Mouse (Mus musculus) yolk sac, embryonic 10.5 days (tissue): ENCODE results near the gene Pgm5.

Experiments used
- DNase-seq: peaks from one replicate; pipeline ENCODE4 v3.0.0-alpha.2; 2017; ENCODE audit warnings: low spot score

Gene Pgm5

DNA sequence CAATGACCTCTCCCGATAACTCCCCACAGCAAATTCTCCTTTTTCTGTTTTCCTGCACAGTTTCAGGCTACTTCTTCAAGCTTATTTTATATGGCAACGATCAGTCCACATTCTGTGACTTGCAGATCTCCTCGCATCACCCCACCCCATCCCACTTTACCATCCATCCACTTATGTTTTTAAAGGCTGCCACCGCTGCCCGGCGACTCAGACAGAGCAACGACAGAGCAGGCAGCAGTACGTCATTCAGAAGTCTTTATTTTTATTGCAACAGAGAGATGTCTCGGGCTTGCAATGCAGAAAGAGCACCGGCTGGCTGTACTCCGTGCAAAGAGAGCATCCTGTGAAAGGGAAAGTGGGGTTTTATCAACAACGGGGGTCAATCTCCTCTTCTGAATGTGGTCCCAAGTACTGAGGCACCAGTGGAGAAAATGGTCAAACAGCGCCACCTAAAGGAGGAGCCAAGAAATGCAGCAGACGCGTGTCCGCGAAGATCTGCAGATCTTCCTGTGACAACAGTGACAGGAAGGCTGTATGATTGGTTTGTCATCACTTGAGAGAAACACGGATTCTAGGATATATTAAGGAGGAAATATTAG, 9.5 kb upstream of the Pgm5 start:
- DNase-seq, result peak; percentile 65

- no peak for DNase-seq
These were observed 3.8 kb upstream of the Pgm5 start for GRCm38 (mm10) chr19:24865436-24865835.

DNA sequence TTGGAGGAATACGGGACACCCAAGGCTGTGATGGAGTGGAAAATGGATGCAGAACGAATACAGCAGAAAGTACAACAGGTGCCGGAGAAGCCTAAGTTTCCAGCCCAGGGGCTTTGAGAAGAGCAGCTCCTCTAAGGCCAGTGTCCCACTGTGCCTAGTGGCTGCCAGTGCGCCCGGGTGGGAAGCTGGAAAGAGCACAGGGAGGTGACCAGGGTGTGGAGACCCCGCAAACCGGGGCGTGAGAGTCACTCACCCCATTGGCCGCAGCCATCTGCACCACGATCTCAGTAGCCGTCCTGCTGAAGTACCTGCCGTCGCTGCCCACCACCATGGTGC, 411 bp downstream of the Pgm5 start:
- no peak for DNase-seq

GRCm38 (mm10) chr19:24851456-24852315, 10.0 kb downstream of the Pgm5 start:
- DNase-seq, result no peak

- no peak for DNase-seq
These were observed 12.8 kb downstream of the Pgm5 start for GRCm38 (mm10) chr19:24848844-24849243.

- DNase-seq, result peak; percentile 20
These were observed 13.3 kb downstream of the Pgm5 start for GRCm38 (mm10) chr19:24848345-24848744.

GRCm38 (mm10) chr19:24845007-24845546, 16.6 kb downstream of the Pgm5 start:
- peak; percentile 37 for DNase-seq

- DNase-seq, result no peak
These were observed 19.6 kb downstream of the Pgm5 start for GRCm38 (mm10) chr19:24842080-24842479.

DNA sequence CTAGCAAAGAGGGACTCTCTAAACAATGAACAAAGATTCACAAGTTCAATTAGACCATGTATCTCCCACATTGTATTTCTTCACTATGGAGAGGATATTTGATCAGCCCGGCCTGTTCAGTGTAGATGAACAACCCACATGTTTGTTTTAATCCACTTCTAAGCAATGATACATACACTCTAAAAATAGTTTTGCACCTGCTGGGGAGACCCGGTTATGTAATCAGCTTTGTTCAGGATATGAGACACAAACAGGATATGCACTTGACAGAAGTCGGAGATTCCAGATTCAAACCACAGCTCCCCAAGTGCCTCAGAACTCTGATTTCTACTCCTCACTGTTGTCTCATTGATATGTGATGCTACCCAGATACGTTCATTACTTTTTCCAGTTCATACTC, 37.1 kb downstream of the Pgm5 start:
- no peak for DNase-seq

GRCm38 (mm10) chr19:24815661-24816221, 45.9 kb downstream of the Pgm5 start:
- DNase-seq, result no peak

DNA sequence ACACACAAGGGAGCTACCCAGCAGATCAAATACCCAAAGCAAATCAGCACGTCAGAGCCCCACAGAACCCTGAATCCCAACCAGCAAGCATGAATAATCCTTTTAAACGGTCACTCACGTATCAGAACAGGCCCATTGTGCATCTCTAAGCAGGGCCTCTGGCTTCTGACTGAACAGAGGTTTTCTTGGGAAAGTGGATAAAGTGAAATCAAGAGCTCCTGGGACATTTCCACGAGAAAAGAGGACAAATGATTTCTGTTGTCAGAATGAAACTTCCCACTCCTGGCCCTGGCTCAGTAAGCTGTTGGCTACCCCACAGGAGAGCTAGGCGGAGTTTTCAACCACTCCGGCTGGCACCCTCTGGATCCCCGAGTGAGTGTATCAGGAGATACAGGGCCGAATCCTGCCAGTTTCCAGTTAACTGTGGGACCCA, 48.8 kb downstream of the Pgm5 start:
- DNase-seq, result no peak

DNA sequence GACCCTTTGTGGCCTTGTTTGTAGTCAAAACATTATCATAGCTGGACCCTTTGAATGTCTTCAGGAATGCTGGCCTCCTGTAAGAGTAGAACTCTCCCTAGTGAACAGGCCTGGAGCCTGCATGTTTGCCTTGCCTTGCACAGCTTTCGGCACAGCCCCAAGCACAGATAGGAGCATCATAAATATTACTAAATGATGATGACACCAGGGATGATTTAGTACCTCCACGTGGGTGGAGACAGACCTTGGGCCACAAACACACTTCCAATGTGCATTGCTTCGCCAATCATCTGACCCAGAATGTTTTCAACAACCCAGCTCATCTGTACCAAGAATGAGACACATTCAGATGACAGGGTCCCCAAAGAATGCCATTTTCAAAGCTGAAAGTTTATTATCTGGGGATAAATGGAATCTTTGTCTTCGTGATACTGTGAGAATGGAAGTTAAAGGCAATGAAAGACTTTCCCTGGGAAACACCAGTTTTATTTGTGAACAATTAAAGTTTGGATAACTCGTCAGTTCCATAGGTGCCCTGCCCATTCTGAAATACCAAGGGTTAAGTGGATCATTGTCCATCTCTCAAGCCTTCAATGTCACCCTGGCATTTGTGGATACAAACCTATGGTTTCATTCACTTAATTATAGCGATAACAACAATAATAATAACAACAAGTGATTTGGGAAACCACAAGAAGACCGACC, 49.4 kb downstream of the Pgm5 start:
- DNase-seq, result no peak

DNA sequence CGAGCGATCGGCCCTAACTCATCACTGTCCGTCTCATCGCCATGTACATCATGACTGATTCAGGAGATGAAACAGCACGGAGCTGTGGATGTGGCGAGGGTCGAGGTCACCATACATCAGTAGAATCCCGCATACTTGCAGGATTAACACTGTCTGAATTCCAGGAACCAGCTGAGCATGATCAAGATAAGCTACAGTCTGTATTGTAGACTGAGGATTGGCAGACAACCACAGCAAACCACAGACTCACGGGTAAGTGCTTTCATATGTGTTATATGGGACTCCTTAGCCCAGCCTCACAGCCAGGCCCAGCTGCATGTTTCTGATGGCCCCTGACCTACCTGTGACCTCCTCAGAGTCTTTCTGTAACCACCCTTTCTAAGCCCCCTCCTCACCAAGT, 50.2 kb downstream of the Pgm5 start:
- DNase-seq, result peak; percentile 33

GRCm38 (mm10) chr19:24806013-24806412, 55.6 kb downstream of the Pgm5 start:
- DNase-seq, result no peak

GRCm38 (mm10) chr19:24797606-24798005, 64.0 kb downstream of the Pgm5 start:
- DNase-seq, result no peak

GRCm38 (mm10) chr19:24794350-24794749, 67.3 kb downstream of the Pgm5 start:
- peak; percentile 33 for DNase-seq

DNA sequence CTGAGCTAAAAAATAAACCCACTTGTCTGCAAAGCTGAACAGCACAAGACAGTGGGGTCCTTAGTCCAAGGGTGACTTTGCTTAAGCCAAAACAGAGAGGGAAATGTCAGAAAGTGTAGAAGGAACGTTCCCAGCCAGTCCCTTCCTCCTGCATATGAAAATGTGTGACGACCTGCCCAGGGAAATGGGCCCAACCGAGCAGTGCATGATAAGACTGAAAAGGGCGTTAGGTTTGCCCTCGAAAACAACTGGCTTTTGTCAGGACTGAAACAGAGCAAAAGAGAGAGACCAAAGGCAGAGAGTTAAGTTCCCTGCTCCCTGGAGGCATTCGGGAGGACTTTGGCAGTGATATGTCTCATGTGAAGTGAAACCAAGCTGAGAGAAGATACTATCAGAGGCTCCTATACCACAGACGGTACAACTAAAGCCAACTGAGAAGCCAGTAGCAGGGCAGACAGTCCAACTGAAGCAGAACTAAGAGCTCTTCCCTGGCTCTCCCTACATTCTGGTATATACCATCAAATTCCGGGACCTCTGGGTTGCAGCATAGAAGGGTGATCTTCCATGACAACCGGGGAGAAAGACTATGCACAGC, 68.0 kb downstream of the Pgm5 start:
- DNase-seq, result no peak

- no peak for DNase-seq
These were observed 68.8 kb downstream of the Pgm5 start for GRCm38 (mm10) chr19:24792876-24793275.

GRCm38 (mm10) chr19:24785898-24786297, 75.8 kb downstream of the Pgm5 start:
- no peak for DNase-seq

GRCm38 (mm10) chr19:24785056-24785675, 76.5 kb downstream of the Pgm5 start:
- no peak for DNase-seq

DNA sequence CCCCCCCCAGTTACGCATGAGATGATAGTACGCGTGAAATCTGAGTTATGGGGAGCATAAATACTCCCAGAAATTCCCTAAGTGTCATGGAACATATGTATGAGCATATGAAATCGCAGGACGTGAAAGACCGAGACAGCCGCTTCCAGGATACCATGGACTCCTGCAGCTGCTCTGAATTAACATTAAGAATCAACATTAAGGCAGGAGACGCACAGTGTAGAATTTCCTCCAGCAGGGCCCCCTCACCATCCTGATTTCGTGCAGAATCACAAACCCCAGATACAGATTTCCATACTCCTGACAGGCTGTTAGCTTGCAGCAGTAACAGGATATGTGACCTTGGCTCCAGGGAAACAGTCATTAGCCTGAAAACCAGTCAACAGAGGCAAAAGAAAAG, 77.9 kb downstream of the Pgm5 start:
- no peak for DNase-seq

DNA sequence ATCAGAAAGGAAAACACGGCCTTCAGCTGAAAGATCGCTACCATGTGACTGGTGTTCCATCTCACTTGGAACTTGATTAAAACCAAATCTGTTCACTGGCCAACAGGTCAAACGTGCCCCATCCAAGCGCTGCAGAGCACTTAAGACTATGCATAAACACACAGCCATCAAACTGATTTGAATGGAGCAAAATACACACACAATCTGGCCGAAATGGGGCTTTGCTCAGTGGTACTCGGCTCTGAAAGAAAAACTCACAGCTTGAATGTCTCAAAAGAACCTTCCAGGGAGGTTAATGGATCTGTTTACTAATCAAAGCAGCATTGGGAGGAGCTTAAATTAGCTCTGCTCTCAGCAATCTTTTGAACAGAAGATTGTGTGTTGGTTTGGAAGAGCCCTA, 81.7 kb downstream of the Pgm5 start:
- DNase-seq, result no peak
